Mouse (Mus musculus): ENCODE data around the gene Sh2d5. TPM values are rescaled to one million over a fixed set of nuclear protein-coding genes. Genes with fewer than 3 reads are reported as not detected.

Sh2d5 gene
- polyA plus RNA-seq, 1 experiment from 2014 or later: 20.3 TPM

- 0 out of 2 replicates have a peak, but pooled peaks have one; percentile 60 for ATAC-seq
- Histone ChIP-seq H3K9ac (ENCODE audit: low read depth, low read length) (no peak overlapping the region), H3K36me3 (ENCODE audit: control insufficient read depth, insufficient read depth, low read length) (no peaks in the 10 kb centered on the region), H3K4me3 (ENCODE audit: low read depth, low read length) (no peak overlapping the region), H3K27me3 (ENCODE audit: control insufficient read depth, insufficient read depth, low read depth, low read length) (no peaks in the 10 kb centered on the region), H3K9me3 (replicated peaks; ENCODE audit: control insufficient read depth, low read length, poor library complexity, severe bottlenecking) (no peaks in the 10 kb centered on the region), H3K4me2 (ENCODE audit: low read length) (no peak overlapping the region), H3K4me1 (ENCODE audit: control insufficient read depth, insufficient read depth, low read length) (no peaks in the 10 kb centered on the region; the same call in 1 of the 2 replicates), H3K27ac (ENCODE audit: low read length) (no peak overlapping the region)
- WGBS: 20% methylated on average over 4 of the region's 4 CpGs
These were observed 32.6 kb downstream of the Sh2d5 start for GRCm38 (mm10) chr4:138282834-138283233.

GRCm38 (mm10) chr4:138286411-138286810 is 36.2 kb downstream of the Sh2d5 start:
- 89% methylated on average over 12 of the region's 12 CpGs for WGBS
- Histone ChIP-seq H3K9me3 (replicated peaks; ENCODE audit: control insufficient read depth, low read length, poor library complexity, severe bottlenecking) (no peaks in the 10 kb centered on the region), H3K4me3 (ENCODE audit: low read depth, low read length) (no peak overlapping the region), H3K4me1 (ENCODE audit: control insufficient read depth, insufficient read depth, low read length) (no peaks in the 10 kb centered on the region; the same call in 1 of the 2 replicates), H3K4me2 (ENCODE audit: low read length) (no peak overlapping the region), H3K36me3 (ENCODE audit: control insufficient read depth, insufficient read depth, low read length) (no peaks in the 10 kb centered on the region), H3K27me3 (ENCODE audit: control insufficient read depth, insufficient read depth, low read depth, low read length) (no peaks in the 10 kb centered on the region), H3K27ac (ENCODE audit: low read length) (no peak overlapping the region), H3K9ac (ENCODE audit: low read depth, low read length) (no peak overlapping the region)
- ATAC-seq: no peak

DNA sequence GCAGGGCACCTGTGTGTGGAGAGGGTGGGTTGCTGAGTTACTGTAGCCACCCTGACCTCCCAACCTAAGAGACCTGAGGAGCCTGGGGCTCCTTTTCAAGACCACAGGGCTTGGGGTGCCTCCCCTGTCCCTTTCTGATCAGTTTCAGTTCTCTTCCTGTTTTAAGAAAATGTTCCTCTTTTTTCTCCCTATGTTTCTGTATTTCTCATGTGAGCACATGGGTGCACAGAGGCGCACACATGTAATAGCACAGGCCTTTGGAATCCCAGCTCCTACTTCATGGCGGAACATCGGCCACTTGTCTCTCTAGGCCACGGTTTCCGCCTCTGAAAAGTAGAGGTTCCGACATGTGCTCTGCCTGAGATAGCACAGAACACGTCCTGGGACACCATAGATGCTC is 38.5 kb downstream of the Sh2d5 start:
- Histone ChIP-seq H3K4me3 (ENCODE audit: low read depth, low read length) (no peak overlapping the region), H3K36me3 (ENCODE audit: control insufficient read depth, insufficient read depth, low read length) (no peaks in the 10 kb centered on the region), H3K4me2 (ENCODE audit: low read length) (no peak overlapping the region), H3K27me3 (ENCODE audit: control insufficient read depth, insufficient read depth, low read depth, low read length) (no peaks in the 10 kb centered on the region), H3K9me3 (replicated peaks; ENCODE audit: control insufficient read depth, low read length, poor library complexity, severe bottlenecking) (no peaks in the 10 kb centered on the region), H3K4me1 (ENCODE audit: control insufficient read depth, insufficient read depth, low read length) (peaks cover 6% of the 10 kb centered on the region), H3K9ac (ENCODE audit: low read depth, low read length) (no peak overlapping the region), H3K27ac (ENCODE audit: low read length) (no peak overlapping the region)
- no peak for ATAC-seq
- 86% methylated on average over 7 of the region's 7 CpGs for WGBS

DNA sequence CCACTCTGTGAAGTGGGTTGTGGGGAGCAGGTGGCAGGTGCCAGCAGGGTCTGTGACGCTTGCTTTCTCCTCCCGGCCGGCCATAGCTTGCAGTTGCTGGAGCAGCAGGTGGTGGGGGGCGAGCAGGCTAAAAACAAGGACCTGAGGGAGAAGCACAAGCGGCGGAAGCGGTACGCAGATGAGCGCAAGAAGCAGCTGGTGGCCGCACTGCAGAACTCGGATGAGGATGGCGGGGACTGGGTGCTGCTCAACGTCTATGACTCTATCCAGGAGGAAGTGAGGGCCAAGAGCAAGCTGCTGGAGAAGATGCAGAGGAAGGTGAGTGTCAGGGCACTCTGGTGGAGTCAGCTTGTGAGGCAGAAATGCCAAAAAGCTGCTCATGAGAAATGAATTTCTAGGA is 41.8 kb downstream of the Sh2d5 start:
- Histone ChIP-seq H3K27me3 (ENCODE audit: control insufficient read depth, insufficient read depth, low read depth, low read length) (no peaks in the 10 kb centered on the region), H3K4me1 (ENCODE audit: control insufficient read depth, insufficient read depth, low read length) (peaks cover 10% of the 10 kb centered on the region), H3K4me2 (ENCODE audit: low read length) (no peak overlapping the region), H3K9ac (ENCODE audit: low read depth, low read length) (no peak overlapping the region), H3K27ac (ENCODE audit: low read length) (no peak overlapping the region), H3K9me3 (replicated peaks; ENCODE audit: control insufficient read depth, low read length, poor library complexity, severe bottlenecking) (no peaks in the 10 kb centered on the region), H3K4me3 (ENCODE audit: low read depth, low read length) (no peak overlapping the region), H3K36me3 (ENCODE audit: control insufficient read depth, insufficient read depth, low read length) (no peaks in the 10 kb centered on the region)
- 90% methylated on average over 13 of the region's 13 CpGs for WGBS
- no peak for ATAC-seq

DNA sequence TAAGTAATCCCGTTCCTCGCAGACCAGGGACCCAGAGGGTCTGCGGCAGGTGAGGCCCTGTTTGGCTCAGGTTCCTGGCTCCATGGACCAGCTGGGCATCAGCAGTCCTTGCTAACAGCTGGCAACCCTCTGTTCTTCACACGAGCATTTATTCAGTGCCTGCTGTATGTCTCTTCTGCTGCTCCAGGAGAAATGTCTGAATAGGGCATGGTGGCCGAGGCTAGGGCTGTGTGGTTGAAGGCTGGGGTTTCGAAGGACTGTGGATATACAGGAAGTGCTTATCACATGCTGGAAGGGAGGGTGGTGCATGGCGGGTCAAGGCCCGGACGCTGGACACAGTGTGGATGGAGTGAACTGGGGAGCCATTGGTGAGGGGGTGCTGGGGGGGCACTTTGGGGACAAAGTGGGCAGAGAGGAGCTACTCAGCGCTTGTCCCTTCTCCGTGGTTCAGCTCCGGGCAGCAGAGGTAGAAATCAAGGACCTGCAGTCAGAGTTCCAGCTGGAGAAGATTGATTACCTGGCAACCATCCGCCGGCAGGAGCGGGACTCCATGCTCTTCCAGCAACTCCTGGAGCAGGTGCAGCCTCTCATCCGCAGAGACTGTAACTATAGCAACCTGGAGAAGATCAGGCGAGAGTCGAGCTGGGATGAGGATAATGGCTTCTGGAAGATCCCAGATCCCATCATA is 43.2 kb downstream of the Sh2d5 start:
- no peaks in the 10 kb centered on the region for H3K9me3 ChIP-seq (replicated peaks; ENCODE audit: control insufficient read depth, low read length, poor library complexity, severe bottlenecking)
- H3K4me1 ChIP-seq (ENCODE audit: control insufficient read depth, insufficient read depth, low read length): peaks cover 10% of the 10 kb centered on the region
- H3K9ac ChIP-seq (ENCODE audit: low read depth, low read length): peak overlapping the region; percentile 30; the same call in 1 of the 2 replicates
- H3K4me2 ChIP-seq (ENCODE audit: low read length): peak overlapping the region; percentile 26
- 63% methylated on average over 18 of the region's 18 CpGs for WGBS
- H3K4me3 ChIP-seq (ENCODE audit: low read depth, low read length): no peak overlapping the region
- peak overlapping the region; percentile 85 for H3K27ac ChIP-seq (ENCODE audit: low read length)
- ATAC-seq: peak; percentile 78
- no peaks in the 10 kb centered on the region for H3K36me3 ChIP-seq (ENCODE audit: control insufficient read depth, insufficient read depth, low read length)
- H3K27me3 ChIP-seq (ENCODE audit: control insufficient read depth, insufficient read depth, low read depth, low read length): no peaks in the 10 kb centered on the region

GRCm38 (mm10) chr4:138293949-138294550 is 43.8 kb downstream of the Sh2d5 start:
- Histone ChIP-seq H3K9ac (ENCODE audit: low read depth, low read length) (peak overlapping the region; percentile 30; the same call in 1 of the 2 replicates), H3K4me2 (ENCODE audit: low read length) (peak overlapping the region; percentile 26; the same call in 1 of the 2 replicates), H3K4me1 (ENCODE audit: control insufficient read depth, insufficient read depth, low read length) (peaks cover 10% of the 10 kb centered on the region), H3K27ac (ENCODE audit: low read length) (peak overlapping the region; percentile 85), H3K27me3 (ENCODE audit: control insufficient read depth, insufficient read depth, low read depth, low read length) (no peaks in the 10 kb centered on the region), H3K4me3 (ENCODE audit: low read depth, low read length) (no peak overlapping the region), H3K36me3 (ENCODE audit: control insufficient read depth, insufficient read depth, low read length) (no peaks in the 10 kb centered on the region), H3K9me3 (replicated peaks; ENCODE audit: control insufficient read depth, low read length, poor library complexity, severe bottlenecking) (no peaks in the 10 kb centered on the region)
- peak; percentile 43; the same call in 1 of the 2 replicates for ATAC-seq
- 75% methylated on average over 13 of the region's 14 CpGs for WGBS

GRCm38 (mm10) chr4:138301271-138301780 is 51.1 kb downstream of the Sh2d5 start:
- no peak overlapping the region for H3K9ac ChIP-seq (ENCODE audit: low read depth, low read length)
- no peak for ATAC-seq
- H3K9me3 ChIP-seq (replicated peaks; ENCODE audit: control insufficient read depth, low read length, poor library complexity, severe bottlenecking): no peaks in the 10 kb centered on the region; the same call in 1 of the 2 replicates
- H3K4me2 ChIP-seq (ENCODE audit: low read length): no peak overlapping the region
- H3K27ac ChIP-seq (ENCODE audit: low read length): no peak overlapping the region
- H3K4me3 ChIP-seq (ENCODE audit: low read depth, low read length): no peak overlapping the region
- peaks cover 16% of the 10 kb centered on the region for H3K4me1 ChIP-seq (ENCODE audit: control insufficient read depth, insufficient read depth, low read length)
- H3K27me3 ChIP-seq (ENCODE audit: control insufficient read depth, insufficient read depth, low read depth, low read length): no peaks in the 10 kb centered on the region
- H3K36me3 ChIP-seq (ENCODE audit: control insufficient read depth, insufficient read depth, low read length): no peaks in the 10 kb centered on the region
- WGBS: 85% methylated on average over 10 of the region's 10 CpGs

DNA sequence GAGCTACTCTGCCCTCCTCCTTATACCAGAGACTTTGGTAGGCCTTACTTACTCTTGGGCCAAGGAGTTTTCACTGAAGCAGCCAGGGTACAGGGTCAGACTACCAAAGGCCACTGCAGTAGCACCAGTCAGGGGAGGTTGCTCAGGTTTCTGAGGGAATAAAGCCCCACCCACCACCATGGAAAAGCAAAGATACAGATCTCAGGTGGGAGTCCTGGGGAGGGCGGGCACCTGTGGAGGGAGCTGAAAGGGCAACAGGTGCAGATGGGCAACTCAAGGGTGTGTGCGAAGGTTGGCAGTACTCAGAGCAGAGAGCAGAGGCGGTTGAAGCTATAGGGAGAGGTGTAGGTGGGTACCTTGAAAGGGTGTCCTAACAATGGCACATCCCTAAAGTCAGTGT is 52.8 kb downstream of the Sh2d5 start:
- H3K27ac ChIP-seq (ENCODE audit: low read length): no peak overlapping the region
- H3K4me1 ChIP-seq (ENCODE audit: control insufficient read depth, insufficient read depth, low read length): peaks cover 16% of the 10 kb centered on the region
- no peak overlapping the region for H3K4me2 ChIP-seq (ENCODE audit: low read length)
- H3K9ac ChIP-seq (ENCODE audit: low read depth, low read length): no peak overlapping the region
- ATAC-seq: no peak
- no peaks in the 10 kb centered on the region; the same call in 1 of the 2 replicates for H3K9me3 ChIP-seq (replicated peaks; ENCODE audit: control insufficient read depth, low read length, poor library complexity, severe bottlenecking)
- WGBS: 96% methylated on average over 3 of the region's 3 CpGs
- no peaks in the 10 kb centered on the region for H3K27me3 ChIP-seq (ENCODE audit: control insufficient read depth, insufficient read depth, low read depth, low read length)
- no peaks in the 10 kb centered on the region for H3K36me3 ChIP-seq (ENCODE audit: control insufficient read depth, insufficient read depth, low read length)
- H3K4me3 ChIP-seq (ENCODE audit: low read depth, low read length): no peak overlapping the region

GRCm38 (mm10) chr4:138303742-138304141 is 53.5 kb downstream of the Sh2d5 start:
- peaks cover 16% of the 10 kb centered on the region for H3K4me1 ChIP-seq (ENCODE audit: control insufficient read depth, insufficient read depth, low read length)
- no peaks in the 10 kb centered on the region for H3K27me3 ChIP-seq (ENCODE audit: control insufficient read depth, insufficient read depth, low read depth, low read length)
- H3K27ac ChIP-seq (ENCODE audit: low read length): peak overlapping the region; percentile 83
- peak overlapping the region; percentile 78 for H3K4me2 ChIP-seq (ENCODE audit: low read length)
- H3K36me3 ChIP-seq (ENCODE audit: control insufficient read depth, insufficient read depth, low read length): no peaks in the 10 kb centered on the region
- no peaks in the 10 kb centered on the region; the same call in 1 of the 2 replicates for H3K9me3 ChIP-seq (replicated peaks; ENCODE audit: control insufficient read depth, low read length, poor library complexity, severe bottlenecking)
- H3K4me3 ChIP-seq (ENCODE audit: low read depth, low read length): peak overlapping the region; percentile 86
- WGBS: 13% methylated on average over 18 of the region's 18 CpGs
- no peak for ATAC-seq
- peak overlapping the region; percentile 72 for H3K9ac ChIP-seq (ENCODE audit: low read depth, low read length)

Measured in midbrain, embryonic 16.5 days (tissue).